Mouse (Mus musculus): ENCODE results near the gene Rapgef2.

The Rapgef2 gene

GRCm38 (mm10) chr3:79206524-79206923 is 79.8 kb downstream of the Rapgef2 start:
- Histone ChIP-seq H3K27me3 (ENCODE audit: insufficient read depth, low read length) (no peaks in the 10 kb centered on the region), H3K4me3 (replicated peaks; ENCODE audit: low read length) (no peak overlapping the region), H3K9me3 (ENCODE audit: low read length) (no peaks in the 10 kb centered on the region), H3K4me1 (replicated peaks; ENCODE audit: low read depth, low read length) (peaks cover 47% of the 10 kb centered on the region), H3K36me3 (ENCODE audit: insufficient read depth, low read length) (no peaks in the 10 kb centered on the region)
- no peak for TF ChIP-seq CTCF (conservative IDR thresholded peaks at IDR 0.05; ENCODE audit: low read length)
- TF ChIP-seq NANOG (IDR thresholded peaks at IDR 0.05; ENCODE audit: borderline replicate concordance, low read length): no peak

GRCm38 (mm10) chr3:79205981-79206380 is 80.3 kb downstream of the Rapgef2 start:
- no peak for TF ChIP-seq NANOG (IDR thresholded peaks at IDR 0.05; ENCODE audit: borderline replicate concordance, low read length)
- no peak for TF ChIP-seq CTCF (conservative IDR thresholded peaks at IDR 0.05; ENCODE audit: low read length)
- no peak for TF ChIP-seq POU5F1 (IDR thresholded peaks at IDR 0.05; ENCODE audit: borderline replicate concordance, low read length)
- Histone ChIP-seq H3K4me3 (replicated peaks; ENCODE audit: low read length) (no peak overlapping the region), H3K4me1 (replicated peaks; ENCODE audit: low read depth, low read length) (peaks cover 48% of the 10 kb centered on the region), H3K27me3 (ENCODE audit: insufficient read depth, low read length) (no peaks in the 10 kb centered on the region), H3K36me3 (ENCODE audit: insufficient read depth, low read length) (no peaks in the 10 kb centered on the region), H3K9me3 (ENCODE audit: low read length) (no peaks in the 10 kb centered on the region)

GRCm38 (mm10) chr3:79205112-79205511 is 81.2 kb downstream of the Rapgef2 start:
- TF ChIP-seq POU5F1 (IDR thresholded peaks at IDR 0.05; ENCODE audit: borderline replicate concordance, low read length) (no peak), NANOG (IDR thresholded peaks at IDR 0.05; ENCODE audit: borderline replicate concordance, low read length) (no peak), CTCF (conservative IDR thresholded peaks at IDR 0.05; ENCODE audit: low read length) (no peak)
- H3K4me3 ChIP-seq (replicated peaks; ENCODE audit: low read length): no peak overlapping the region
- H3K27me3 ChIP-seq (ENCODE audit: insufficient read depth, low read length): no peaks in the 10 kb centered on the region
- H3K36me3 ChIP-seq (ENCODE audit: insufficient read depth, low read length): no peaks in the 10 kb centered on the region
- H3K9me3 ChIP-seq (ENCODE audit: low read length): no peaks in the 10 kb centered on the region
- H3K4me1 ChIP-seq (replicated peaks; ENCODE audit: low read depth, low read length): peaks cover 48% of the 10 kb centered on the region

GRCm38 (mm10) chr3:79204261-79204660 is 82.1 kb downstream of the Rapgef2 start:
- no peak overlapping the region for H3K4me3 ChIP-seq (replicated peaks; ENCODE audit: low read length)
- no peaks in the 10 kb centered on the region for H3K36me3 ChIP-seq (ENCODE audit: insufficient read depth, low read length)
- H3K27me3 ChIP-seq (ENCODE audit: insufficient read depth, low read length): no peaks in the 10 kb centered on the region
- H3K9me3 ChIP-seq (ENCODE audit: low read length): no peaks in the 10 kb centered on the region
- TF ChIP-seq NANOG (IDR thresholded peaks at IDR 0.05; ENCODE audit: borderline replicate concordance, low read length) (no peak), CTCF (conservative IDR thresholded peaks at IDR 0.05; ENCODE audit: low read length) (no peak), POU5F1 (IDR thresholded peaks at IDR 0.05; ENCODE audit: borderline replicate concordance, low read length) (no peak)
- peaks cover 48% of the 10 kb centered on the region for H3K4me1 ChIP-seq (replicated peaks; ENCODE audit: low read depth, low read length)

- Histone ChIP-seq H3K4me1 (replicated peaks; ENCODE audit: low read depth, low read length) (peaks cover 48% of the 10 kb centered on the region), H3K9me3 (ENCODE audit: low read length) (no peaks in the 10 kb centered on the region), H3K4me3 (replicated peaks; ENCODE audit: low read length) (no peak overlapping the region), H3K27me3 (ENCODE audit: insufficient read depth, low read length) (no peaks in the 10 kb centered on the region), H3K36me3 (ENCODE audit: insufficient read depth, low read length) (no peaks in the 10 kb centered on the region)
- TF ChIP-seq POU5F1 (IDR thresholded peaks at IDR 0.05; ENCODE audit: borderline replicate concordance, low read length): no peak
- no peak for TF ChIP-seq NANOG (IDR thresholded peaks at IDR 0.05; ENCODE audit: borderline replicate concordance, low read length)
- TF ChIP-seq CTCF (conservative IDR thresholded peaks at IDR 0.05; ENCODE audit: low read length): no peak
Observed at GRCm38 (mm10) chr3:79203821-79204220, 82.5 kb downstream of the Rapgef2 start.

- Histone ChIP-seq H3K27me3 (ENCODE audit: insufficient read depth, low read length) (no peaks in the 10 kb centered on the region), H3K4me3 (replicated peaks; ENCODE audit: low read length) (no peak overlapping the region), H3K36me3 (ENCODE audit: insufficient read depth, low read length) (no peaks in the 10 kb centered on the region), H3K9me3 (ENCODE audit: low read length) (no peaks in the 10 kb centered on the region), H3K4me1 (replicated peaks; ENCODE audit: low read depth, low read length) (peaks cover 52% of the 10 kb centered on the region)
- TF ChIP-seq NANOG (IDR thresholded peaks at IDR 0.05; ENCODE audit: borderline replicate concordance, low read length): no peak
- TF ChIP-seq CTCF (conservative IDR thresholded peaks at IDR 0.05; ENCODE audit: low read length): no peak
- no peak for TF ChIP-seq POU5F1 (IDR thresholded peaks at IDR 0.05; ENCODE audit: borderline replicate concordance, low read length)
Observed at GRCm38 (mm10) chr3:79203178-79203577, 83.1 kb downstream of the Rapgef2 start.

GRCm38 (mm10) chr3:79202275-79203153 is 83.8 kb downstream of the Rapgef2 start:
- Histone ChIP-seq H3K4me1 (replicated peaks; ENCODE audit: low read depth, low read length) (peaks cover 53% of the 10 kb centered on the region), H3K9me3 (ENCODE audit: low read length) (no peaks in the 10 kb centered on the region), H3K36me3 (ENCODE audit: insufficient read depth, low read length) (no peaks in the 10 kb centered on the region), H3K27me3 (ENCODE audit: insufficient read depth, low read length) (no peaks in the 10 kb centered on the region), H3K4me3 (replicated peaks; ENCODE audit: low read length) (no peak overlapping the region)
- TF ChIP-seq CTCF (conservative IDR thresholded peaks at IDR 0.05; ENCODE audit: low read length): peak; percentile 64
- no peak for TF ChIP-seq POU5F1 (IDR thresholded peaks at IDR 0.05; ENCODE audit: borderline replicate concordance, low read length)

- Histone ChIP-seq H3K4me3 (replicated peaks; ENCODE audit: low read length) (no peak overlapping the region), H3K36me3 (ENCODE audit: insufficient read depth, low read length) (no peaks in the 10 kb centered on the region)
- TF ChIP-seq CTCF (conservative IDR thresholded peaks at IDR 0.05; ENCODE audit: low read length): peak; percentile 36; the same call in 1 of the 2 replicates
- no peak for TF ChIP-seq POU5F1 (IDR thresholded peaks at IDR 0.05; ENCODE audit: borderline replicate concordance, low read length)
- TF ChIP-seq NANOG (IDR thresholded peaks at IDR 0.05; ENCODE audit: borderline replicate concordance, low read length): no peak
Observed at GRCm38 (mm10) chr3:79196708-79197437, 89.4 kb downstream of the Rapgef2 start.

More at GRCm38 (mm10) chr3:79196708-79197437, 89.4 kb downstream of the Rapgef2 start:
- H3K27me3 ChIP-seq (ENCODE audit: insufficient read depth, low read length): no peaks in the 10 kb centered on the region
- no peaks in the 10 kb centered on the region for H3K9me3 ChIP-seq (ENCODE audit: low read length)
- H3K4me1 ChIP-seq (replicated peaks; ENCODE audit: low read depth, low read length): peaks cover 24% of the 10 kb centered on the region

Data from E14TG2a.4 (cell line).